Mouse (Mus musculus) ovary, postnatal 10 days (tissue): ENCODE measurements around the gene Gnao1.

ENCODE experiments used
- DNase-seq: peaks from one replicate; pipeline ENCODE4 v3.0.0; 2022; ENCODE audit warnings: low spot score

The Gnao1 gene

GRCm38 (mm10) chr8:93896841-93897551 lies 87.2 kb downstream of the Gnao1 start:
- DNase-seq = no peak

DNA sequence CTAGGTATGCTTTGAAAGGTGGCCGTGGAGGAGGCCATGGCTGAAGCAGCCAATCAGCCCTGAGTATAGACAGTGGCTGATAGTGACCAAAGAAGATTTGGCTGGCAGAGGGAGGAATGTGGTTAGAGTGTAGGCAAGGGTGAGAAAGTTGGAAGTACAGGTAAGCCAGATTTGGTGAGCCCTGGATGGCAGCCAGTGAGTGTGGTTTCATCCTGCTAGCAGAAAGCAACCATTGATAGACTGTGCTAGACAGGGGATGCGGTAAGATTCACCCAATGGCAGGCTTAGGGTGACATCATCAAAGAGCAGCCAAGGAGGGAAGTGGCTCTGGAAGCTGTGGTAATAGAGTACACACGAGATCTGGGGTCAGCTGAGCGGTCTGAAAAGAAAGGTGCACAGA lies 88.8 kb downstream of the Gnao1 start:
- no peak for DNase-seq

GRCm38 (mm10) chr8:93902040-93902439 lies 92.3 kb downstream of the Gnao1 start:
- no peak for DNase-seq

DNA sequence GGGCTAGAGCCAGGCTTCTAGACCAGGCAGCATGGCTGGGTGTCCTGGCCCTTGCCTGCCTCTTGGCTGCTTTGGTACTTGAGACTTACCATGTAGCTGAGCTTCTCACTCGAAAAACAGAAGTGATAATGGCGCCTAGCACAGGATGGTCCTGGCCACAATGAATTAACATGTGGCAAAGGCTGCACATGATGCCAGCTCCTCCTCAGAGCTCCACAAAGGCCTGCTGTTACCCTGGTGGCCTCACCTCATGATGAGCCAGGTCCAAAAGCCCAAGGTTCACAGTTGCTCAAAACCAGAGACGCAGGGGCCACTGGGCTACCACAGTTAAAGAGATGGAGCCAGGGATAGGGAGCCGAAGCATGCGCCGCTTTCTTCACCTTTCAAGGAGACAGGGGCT lies 97.2 kb downstream of the Gnao1 start:
- DNase-seq = no peak

DNA sequence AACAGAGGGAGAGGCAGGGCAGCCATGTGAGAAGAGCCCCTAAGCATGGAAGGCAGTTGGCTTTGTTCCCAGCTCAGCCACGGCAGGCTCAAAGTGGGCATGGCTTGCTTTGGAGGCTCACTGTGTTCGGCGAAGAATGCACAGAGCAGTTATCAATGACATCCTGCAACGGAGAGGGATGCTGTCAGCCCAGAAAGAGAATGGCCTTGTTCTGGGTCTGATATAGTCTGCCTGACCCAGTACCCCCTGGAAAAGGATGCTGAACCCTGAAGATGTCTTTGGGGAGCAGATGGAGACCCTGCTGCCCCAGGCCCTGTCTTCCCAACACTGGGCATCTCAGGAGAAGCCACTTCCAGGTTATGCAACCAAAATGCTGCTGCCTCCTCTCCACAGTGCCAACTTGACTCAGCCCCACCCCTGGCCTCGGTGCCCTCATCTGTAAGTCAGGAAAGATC lies 98.2 kb downstream of the Gnao1 start:
- DNase-seq = no peak

- no peak for DNase-seq
These were observed 98.8 kb downstream of the Gnao1 start for GRCm38 (mm10) chr8:93908546-93908945.

- no peak for DNase-seq
These were observed 102.2 kb downstream of the Gnao1 start for GRCm38 (mm10) chr8:93911715-93912555.

- DNase-seq = peak; percentile 17
These were observed 108.2 kb downstream of the Gnao1 start for GRCm38 (mm10) chr8:93917859-93918421.

- no peak for DNase-seq
These were observed 108.8 kb downstream of the Gnao1 start for GRCm38 (mm10) chr8:93918580-93918979.

DNA sequence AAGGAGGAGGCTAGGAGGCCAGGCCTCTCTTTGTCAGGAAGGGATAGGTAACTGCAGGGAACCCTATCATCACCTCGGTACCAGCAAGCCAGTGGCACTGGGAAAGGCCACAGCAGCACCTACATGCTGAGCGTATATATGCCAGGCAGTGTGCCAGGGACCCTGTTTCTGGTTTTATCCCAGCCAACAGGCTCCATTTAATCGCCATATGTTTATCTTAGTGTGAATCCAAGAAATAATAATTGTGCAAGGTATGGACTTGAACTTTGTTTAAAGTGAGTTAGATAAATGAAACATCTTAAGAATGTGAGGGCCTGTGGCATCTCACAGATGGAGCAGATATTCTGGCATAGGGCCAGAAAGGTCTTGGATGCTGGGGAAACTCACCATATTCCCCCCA lies 109.7 kb downstream of the Gnao1 start:
- no peak for DNase-seq

GRCm38 (mm10) chr8:93919916-93920589 lies 110.3 kb downstream of the Gnao1 start:
- no peak for DNase-seq

- no peak for DNase-seq
These were observed 110.8 kb downstream of the Gnao1 start for GRCm38 (mm10) chr8:93920590-93920948.

DNA sequence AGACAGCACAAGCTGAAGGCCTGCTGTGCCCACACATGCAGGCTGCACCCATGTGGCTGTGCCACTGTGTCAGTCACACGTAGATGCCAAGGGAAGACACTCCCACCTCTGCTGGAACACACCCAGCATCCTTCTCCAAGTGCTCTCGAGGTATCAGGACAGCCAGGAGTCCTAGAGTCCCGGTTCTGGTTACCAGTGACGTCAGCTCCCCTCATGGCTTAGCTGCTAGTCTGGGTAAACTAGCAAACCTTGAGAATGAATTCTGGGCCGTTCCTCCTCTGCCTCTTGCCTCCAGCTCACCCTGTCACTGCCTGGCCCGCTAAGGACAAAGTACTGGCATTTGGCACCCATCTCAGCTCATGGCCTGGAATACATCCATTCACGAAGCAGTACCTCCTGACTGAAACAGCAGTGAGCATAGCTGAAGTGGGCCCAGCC lies 114.2 kb downstream of the Gnao1 start:
- DNase-seq = no peak

- DNase-seq = no peak
These were observed 115.7 kb downstream of the Gnao1 start for GRCm38 (mm10) chr8:93925513-93925912.

DNA sequence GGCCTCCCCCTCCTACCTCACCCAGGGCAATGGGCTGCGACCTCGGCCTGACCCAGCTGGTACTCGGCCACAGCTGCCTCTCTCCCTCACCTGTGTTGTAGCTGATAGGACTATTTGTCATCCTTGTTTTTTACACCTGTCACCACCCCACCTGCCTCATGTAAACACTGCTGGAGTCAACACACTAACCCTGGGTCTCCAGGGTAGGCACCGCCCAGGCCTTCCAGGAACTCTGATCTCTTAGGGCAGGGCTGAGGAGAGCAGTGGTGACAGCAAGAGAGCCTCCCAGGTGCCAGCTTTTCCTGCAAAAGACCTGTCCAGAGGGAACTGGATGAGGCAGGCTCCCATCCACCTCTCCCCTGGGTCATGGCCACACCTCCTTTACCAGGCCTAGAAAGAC lies 119.5 kb downstream of the Gnao1 start:
- no peak for DNase-seq

GRCm38 (mm10) chr8:93931336-93931735 lies 121.6 kb downstream of the Gnao1 start:
- DNase-seq = no peak

DNA sequence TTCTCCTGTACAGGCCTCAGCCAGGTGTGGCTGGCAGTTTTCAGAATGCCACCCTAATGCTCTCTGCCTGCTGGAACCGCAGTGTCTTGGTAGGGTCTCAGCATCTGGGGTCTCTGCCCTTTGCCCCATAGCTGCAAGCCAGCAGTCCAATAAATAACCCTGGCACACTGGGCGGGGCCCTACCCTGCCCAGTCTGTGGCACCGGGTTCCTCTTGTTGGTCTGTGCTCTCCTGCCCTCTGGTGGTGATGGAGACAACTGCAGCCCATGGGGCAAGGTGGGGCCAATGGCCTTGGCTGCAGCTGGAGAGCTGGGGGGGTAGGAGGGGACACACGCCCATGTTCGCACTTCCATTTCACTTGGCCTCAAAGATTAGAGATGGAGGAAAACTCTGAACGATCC lies 123.1 kb downstream of the Gnao1 start:
- DNase-seq = peak; percentile 43

GRCm38 (mm10) chr8:93933288-93933687 lies 123.5 kb downstream of the Gnao1 start:
- no peak for DNase-seq

DNA sequence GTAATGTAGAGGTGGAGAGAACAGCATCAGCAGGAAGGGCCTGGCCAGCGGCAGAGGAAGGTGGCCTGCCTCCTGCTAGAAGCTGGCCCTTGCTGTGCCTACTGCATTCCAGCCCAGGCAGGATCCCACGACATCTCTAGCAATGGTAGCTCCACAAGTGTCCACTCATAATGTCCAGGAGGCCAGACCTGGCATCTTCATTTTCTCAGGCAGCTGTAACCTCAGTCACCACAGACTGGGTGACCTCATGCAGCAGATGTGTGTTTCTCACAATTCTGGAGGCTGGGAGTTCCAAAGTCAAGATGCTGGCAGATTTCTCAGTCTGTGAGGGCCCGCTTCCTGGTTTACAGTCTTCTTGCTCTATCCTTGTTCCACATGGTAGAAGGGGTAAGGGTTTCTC lies 128.4 kb downstream of the Gnao1 start:
- no peak for DNase-seq

DNA sequence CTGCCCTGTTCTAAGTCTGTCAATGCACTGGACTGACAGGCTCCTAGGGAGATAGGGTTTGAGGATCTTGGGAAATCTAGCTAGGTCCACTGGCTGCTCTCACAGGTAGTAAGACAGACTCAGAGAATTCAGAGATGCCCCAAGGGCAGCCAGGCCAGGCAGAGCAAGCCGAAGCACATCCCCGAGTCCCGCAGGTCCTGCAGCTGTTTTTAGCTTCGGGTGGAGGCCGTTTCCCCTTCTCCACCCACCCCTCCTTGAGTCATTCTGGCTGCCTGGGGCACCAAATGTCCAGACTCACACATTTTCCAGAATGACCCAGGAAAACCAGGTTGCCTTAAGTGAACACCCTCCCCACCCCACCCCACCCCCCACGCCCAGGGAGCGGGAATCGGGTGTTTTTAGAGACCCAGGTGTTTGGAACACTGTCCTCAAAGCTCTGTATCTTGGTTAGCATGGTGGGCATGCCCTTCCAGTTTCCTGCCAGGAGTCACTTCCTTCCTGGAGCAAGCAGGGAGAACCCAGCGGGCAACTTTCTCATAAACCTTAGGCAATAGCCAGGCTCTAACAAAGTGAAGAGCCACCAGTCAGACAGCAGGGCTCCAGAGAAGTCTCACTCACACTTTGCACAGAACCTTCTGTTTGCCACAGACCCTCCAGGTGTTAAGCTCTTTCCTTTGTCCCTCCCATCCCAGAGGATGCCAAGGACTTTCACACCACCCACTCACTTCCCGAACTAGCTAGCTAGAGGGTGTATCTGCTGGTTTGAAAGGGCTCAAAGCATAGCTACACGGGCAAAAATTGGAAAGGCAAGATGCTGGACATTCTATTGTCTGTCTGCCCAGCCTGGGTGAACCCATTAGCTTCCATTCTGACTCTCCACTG lies 131.0 kb downstream of the Gnao1 start:
- DNase-seq = no peak

DNA sequence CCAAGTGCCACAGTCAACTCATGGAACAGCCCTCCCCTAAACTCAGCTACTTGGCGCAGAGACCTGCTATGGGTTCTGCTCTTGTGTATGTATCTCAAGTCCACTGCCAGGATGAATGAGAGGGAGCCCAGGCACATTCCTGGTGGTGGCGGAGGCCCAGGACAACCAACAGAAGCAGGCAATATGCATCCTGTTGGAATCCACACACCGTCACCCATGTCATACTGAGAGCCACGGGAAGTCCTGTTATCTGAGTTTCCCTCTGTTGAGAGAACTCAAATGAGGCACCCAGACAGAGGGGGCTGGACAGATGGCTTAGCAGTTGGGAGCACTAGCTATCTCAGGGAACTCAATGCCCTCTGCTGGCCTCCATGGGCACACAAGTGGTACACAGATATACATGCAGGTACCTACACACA lies 131.9 kb downstream of the Gnao1 start:
- DNase-seq = no peak
